Mouse (Mus musculus) layer of hippocampus, postnatal 36 days (tissue): ENCODE results near the gene Zscan2. TPM values are rescaled to one million over a fixed set of nuclear protein-coding genes. Genes with fewer than 3 reads are reported as not detected.

Experiments
- DNase-seq, 2 experiments: peaks; one replicate each; pipeline ENCODE4 v3.0.0; 2022
- total RNA-seq, 2 experiments: library from RNA; stranded (reverse); gene quantifications; 2 replicates each; pipeline ENCODE4 v1.2.3; 2021

Gene Zscan2
- total RNA-seq, 2 experiments from 2014 or later, result 12.9 to 13.2 TPM

DNA sequence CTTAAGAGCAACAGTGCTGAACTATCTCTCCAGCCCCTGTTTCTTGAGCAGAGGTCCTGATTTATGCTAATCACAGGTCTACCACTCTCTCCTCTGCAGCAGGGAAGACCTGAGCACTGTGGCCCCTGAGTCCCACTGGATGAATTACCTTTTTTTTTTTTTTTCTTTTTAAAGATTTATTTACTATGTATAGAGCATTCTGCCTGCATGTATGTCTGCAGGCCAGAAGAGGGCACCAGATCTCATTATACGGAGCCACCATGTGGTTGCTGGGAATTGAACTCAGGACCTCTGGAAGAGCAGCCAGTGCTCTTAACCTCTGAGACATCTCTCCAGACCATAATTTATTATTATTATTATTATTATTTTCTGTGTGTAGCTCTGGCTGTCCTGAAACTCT lies 24.9 kb downstream of the Zscan2 start:
- no peak for DNase-seq

- no peak for DNase-seq
These were observed 27.9 kb downstream of the Zscan2 start for GRCm38 (mm10) chr7:80888595-80888994.

- peak; percentile 45 to 53 for DNase-seq
These were observed 28.3 kb downstream of the Zscan2 start for GRCm38 (mm10) chr7:80889021-80889511.

- no peak for DNase-seq
These were observed 29.1 kb downstream of the Zscan2 start for GRCm38 (mm10) chr7:80889841-80890241.

DNA sequence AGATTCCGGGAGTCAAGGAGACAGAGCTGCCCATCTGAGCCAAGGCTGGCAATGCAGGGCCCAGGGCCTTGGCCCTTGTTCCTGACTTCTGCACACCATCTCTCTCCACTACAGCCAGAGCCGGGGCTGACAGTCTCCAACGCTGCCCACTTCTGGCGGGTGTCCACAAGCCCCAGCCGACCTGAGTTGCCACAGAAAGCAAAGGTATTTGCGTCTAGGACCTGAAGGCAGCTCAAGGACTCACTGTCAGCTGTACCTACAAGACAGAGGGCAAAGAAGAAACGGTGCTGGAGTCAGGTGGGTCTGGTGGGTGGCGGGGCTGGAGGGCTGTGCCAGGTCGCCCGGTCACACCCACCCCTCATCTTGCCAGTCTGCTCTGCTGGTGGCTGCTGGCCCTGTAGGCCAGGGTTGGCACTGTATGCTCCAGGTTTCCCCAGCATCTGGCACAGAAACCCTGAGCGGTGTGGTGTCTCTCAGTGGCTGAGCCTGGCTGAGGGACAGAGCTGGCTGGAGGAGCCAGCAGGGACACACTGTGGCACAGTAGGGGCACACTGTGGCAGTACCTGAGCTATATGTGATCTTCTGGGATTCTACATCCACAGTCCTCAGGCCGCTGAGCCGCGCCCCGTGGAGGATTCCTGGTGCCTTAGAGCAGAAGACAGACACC lies 32.5 kb downstream of the Zscan2 start:
- DNase-seq, result no peak

DNA sequence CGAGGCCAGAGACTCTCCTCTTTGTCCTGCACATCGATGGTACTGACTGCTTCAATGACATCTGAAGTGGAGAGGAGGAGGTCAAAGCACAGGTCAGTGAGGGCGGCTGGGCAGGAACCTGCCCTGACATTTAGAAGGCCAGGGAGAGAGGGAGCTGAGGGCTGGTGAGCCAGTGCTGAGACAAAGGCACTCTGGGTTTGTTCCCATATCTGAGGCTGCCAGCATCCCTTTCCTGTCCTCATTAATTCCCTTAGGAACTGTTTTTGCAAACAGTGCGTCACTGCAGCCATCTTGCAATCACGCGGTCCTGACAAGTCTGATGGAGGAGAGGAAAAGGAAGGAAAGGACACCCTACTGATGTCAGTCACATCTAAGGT lies 33.0 kb downstream of the Zscan2 start:
- DNase-seq, result no peak

DNA sequence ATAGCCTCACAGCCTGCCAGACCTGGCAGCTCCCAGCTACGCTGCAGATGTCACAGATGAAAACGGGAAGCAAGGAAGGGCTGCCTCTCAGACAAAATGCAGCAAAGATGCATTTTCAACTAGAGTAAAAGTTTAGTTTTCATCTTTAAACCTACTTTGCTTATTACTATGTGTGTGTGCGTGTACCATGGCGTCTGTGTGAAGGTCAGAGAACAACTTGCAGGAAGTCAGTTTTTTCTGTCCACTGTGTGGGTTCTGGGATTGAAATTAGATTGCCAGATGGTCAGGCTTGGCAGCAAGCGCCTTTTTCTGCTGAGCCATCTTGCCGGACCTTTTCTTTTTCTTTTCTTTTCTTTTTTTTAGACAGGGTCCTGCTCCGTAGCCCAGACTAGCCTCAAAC lies 33.5 kb downstream of the Zscan2 start:
- DNase-seq, result no peak

DNA sequence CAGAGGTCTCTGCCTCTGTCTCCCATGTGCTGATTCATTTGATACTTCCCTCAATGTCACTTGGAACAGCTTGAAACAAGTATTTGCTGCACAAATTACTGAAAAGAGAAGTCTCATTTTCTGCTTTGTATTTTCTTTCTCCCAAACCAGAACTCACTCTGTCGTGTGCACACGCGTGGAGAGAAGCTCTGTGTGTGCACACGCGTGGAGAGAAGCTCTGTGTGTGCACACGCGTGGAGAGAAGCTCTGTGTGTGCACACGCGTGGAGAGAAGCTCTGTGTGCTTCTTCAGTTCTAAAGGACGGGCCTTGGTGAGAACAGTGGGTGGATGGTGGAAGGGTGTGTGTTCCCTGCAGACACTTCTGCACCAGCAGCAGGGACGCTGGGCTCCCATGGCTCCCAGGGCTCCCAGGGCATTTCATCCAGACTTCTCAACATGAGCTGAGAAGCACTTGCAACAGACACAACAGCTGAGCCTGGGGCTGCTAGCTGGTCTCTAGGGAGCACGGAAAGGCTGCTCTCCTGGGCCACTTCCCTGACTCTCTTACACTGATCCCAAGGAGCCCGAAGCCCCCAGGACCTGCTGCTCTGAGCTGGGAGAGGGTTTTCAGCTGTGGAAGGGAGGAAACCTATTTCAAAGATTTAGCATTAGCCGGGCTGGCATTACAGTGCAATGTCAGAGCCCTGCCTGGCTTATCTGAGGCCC lies 34.2 kb downstream of the Zscan2 start:
- no peak for DNase-seq

- DNase-seq, result no peak
These were observed 36.4 kb downstream of the Zscan2 start for GRCm38 (mm10) chr7:80897134-80897533.

DNA sequence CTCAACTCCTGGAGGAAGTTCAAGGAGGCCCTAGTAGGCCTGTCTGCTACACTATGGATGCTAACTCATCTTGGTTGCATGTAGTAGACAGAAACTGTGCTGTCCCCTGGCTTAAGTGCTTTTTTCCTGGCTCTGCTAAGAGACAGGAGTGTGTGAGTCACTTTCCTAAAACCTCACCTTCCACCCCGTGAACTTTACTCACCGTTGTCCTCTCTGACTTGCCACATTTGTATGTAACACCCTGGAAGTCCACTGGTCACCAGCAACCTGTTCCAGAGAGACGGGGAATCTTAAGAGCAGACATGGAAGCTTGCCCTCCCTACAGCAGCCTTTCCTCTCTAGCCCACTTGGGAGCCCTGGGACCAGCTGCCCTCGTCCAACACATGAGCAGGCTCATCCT lies 37.0 kb downstream of the Zscan2 start:
- DNase-seq, result no peak

GRCm38 (mm10) chr7:80900944-80901501 lies 40.3 kb downstream of the Zscan2 start, which contains the start of gene Wdr73:
Gene Wdr73, minus strand, starts transcription at chr7:80901269.
- DNase-seq, result peak; percentile 89 to 91

GRCm38 (mm10) chr7:80901541-80902274 lies 41.0 kb downstream of the Zscan2 start:
- no peak for DNase-seq

DNA sequence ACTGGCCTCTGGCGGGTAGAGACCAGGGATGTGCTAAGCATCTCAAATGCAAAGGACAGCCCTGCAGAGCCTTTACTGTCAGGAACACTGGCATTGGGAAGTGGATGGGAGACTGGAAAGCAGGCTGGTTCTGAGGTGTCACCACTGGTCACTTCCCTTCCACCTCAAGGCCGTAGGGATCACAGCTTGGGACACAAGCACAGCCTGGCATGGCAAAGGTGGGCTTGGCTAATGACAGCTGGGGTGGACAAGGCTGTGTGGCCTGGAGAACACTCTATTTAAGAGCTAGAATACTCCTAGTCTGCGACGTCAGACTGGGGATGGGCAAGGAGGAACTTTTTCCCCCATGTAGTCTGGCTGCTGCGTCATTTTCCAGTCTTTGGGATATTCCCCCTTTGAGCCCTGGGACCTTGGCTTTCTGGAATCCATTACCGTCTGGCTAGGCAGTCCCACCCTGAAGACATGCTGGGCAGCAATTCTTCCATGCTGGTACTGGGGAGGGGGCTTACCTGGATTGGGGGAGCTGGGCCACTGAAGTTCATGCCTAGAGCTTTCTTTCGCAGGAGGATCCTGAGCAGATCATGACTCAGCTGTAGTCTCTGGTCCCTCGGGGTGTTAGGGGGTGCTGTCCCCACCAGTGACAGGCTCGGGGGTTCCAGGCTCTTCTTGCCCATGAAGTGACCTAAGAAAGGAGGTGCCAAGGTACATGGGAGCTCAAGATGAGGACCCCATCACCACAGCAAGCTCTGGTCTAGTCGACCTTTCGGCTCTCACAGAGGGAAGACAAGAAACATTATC lies 43.1 kb downstream of the Zscan2 start:
- no peak for DNase-seq

GRCm38 (mm10) chr7:80904921-80905515 lies 44.3 kb downstream of the Zscan2 start, which contains the start of gene Nmb:
Gene Nmb, minus strand, starts transcription at chr7:80905076.
- DNase-seq, result peak; percentile 61 to 66

- DNase-seq, result no peak
These were observed 50.3 kb downstream of the Zscan2 start for GRCm38 (mm10) chr7:80911053-80911452.

GRCm38 (mm10) chr7:80912496-80912895 lies 51.8 kb downstream of the Zscan2 start:
- DNase-seq, result no peak

- no peak for DNase-seq
These were observed 57.3 kb downstream of the Zscan2 start for GRCm38 (mm10) chr7:80917916-80918465.

DNA sequence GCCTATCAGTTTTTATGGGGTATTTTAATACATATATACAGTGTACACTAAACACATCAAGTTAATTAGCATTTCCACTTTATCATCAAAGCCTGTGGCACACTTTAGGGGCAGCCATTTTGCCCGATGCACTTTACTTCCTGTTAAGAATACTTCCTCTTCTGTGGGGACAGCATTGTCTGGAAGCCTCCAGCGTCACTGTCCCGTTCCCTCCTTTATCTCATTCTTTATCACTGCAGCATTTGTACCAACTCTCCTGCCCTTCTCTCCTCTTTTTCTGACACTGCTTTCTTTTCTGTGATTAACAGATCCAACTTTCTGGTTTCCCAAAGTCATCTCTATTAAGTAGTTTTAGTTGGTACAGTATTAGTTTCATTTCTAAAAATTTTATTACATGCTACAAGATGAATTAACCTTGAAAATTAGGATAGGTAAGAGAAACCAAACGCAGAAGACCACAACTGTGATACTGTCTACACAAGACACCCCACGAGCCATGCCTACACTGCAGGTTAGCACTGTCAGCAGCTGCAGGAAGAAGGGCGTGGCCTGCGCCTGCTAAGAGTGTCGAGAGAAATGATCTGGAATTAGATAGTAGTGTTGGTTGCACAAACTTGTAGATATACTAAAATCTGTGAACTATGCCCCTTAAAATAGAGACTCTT lies 58.4 kb downstream of the Zscan2 start:
- no peak for DNase-seq

- DNase-seq, result no peak
These were observed 58.9 kb downstream of the Zscan2 start for GRCm38 (mm10) chr7:80919647-80920008.

DNA sequence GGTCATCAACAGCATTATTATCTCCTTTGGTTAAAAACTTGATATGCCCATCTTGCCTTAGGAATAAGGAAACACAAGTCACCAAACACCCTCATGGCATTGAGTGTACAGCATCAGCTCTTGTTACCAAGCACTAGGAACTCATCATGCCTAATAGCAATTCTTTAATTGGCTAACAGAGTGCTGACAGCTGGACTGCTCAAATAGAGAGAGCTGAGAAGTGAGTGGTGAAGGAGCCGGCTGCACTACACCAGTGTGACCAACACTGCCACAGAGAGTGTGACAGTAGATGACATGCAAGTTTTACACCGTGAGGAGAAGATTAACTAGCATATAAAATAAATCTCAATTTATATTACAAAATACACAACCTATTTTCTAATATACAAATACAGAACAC lies 62.4 kb downstream of the Zscan2 start:
- DNase-seq, result no peak
